Mouse (Mus musculus): ENCODE data around the gene Ssxb2. TPM values are rescaled to one million over a fixed set of nuclear protein-coding genes. Genes with fewer than 3 reads are reported as not detected.
"Not testable (repeated sequence)": the region's sequence is repeated elsewhere in the genome, so short reads cannot be mapped to it uniquely, and the experiment has no call there.

Gene Ssxb2
- not detected in 2 replicates for polyA plus RNA-seq (2016; fragmentation: Nextera tagmentation; extraction: Ambion mirVana)

GRCm38 (mm10) chrX:8461626-8462025, at the start of gene Ssxb2:
Gene Ssxb2, minus strand, starts transcription at chrX:8461726.
- not testable (repeated sequence) for H3K4me1 ChIP-seq; H3K27ac ChIP-seq; DNase-seq (ENCODE audit: extremely low spot score, low spot score); H3K36me3 ChIP-seq (replicated peaks); H3K4me3 ChIP-seq; H3K27me3 ChIP-seq (ENCODE audit: poor library complexity, severe bottlenecking)
- H3K9me3 ChIP-seq = peaks cover 23% of the 10 kb centered on the region
- 73% methylated on average over 2 of the region's 2 CpGs for WGBS

DNA sequence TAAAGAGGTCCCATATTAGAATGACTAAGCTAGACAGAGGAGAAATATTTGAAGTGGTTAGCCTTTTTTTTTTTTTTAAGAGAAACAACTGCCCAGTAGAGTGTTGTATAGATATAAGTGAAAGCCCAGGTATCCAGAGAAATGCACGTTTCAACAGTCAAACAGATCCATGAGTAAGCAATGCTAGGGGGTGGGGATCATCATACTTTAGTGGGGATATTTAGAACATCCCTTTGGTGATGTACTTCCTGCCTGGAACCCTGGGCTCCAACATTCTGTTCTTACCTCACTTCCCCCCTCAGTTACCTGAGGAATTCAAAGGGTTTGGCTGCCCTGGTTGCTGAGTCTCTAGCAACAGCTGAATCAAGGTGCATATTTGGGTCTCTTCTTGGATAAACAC, 48.5 kb downstream of the Ssxb2 start, which contains the start of gene Ssxb1:
Gene Ssxb1 (plus strand): TSS at position 301 of the 400 bp plus-strand sequence.
- not testable (repeated sequence) for H3K27me3 ChIP-seq (ENCODE audit: poor library complexity, severe bottlenecking); H3K4me1 ChIP-seq; H3K27ac ChIP-seq; H3K4me3 ChIP-seq; DNase-seq (ENCODE audit: extremely low spot score, low spot score); H3K36me3 ChIP-seq (replicated peaks)
- peaks cover 10% of the 10 kb centered on the region; the same call in 1 of the 2 replicates for H3K9me3 ChIP-seq
- WGBS = 43% methylated on average over 1 of the region's 1 CpGs

Other genes with a start within 250 kb of the Ssxb2 start
- 47.9 and 48.9 TPM in 2 replicates for gene Ftsj1, start 209.3 kb downstream of the Ssxb2 start, polyA plus RNA-seq (2016; fragmentation: Nextera tagmentation; extraction: Ambion mirVana)
- gene Slc38a5, start 190.6 kb downstream of the Ssxb2 start, polyA plus RNA-seq (2016; fragmentation: Nextera tagmentation; extraction: Ambion mirVana) = 6.0 and 7.5 TPM in 2 replicates
- gene Ssxb10, start 134.3 kb downstream of the Ssxb2 start, polyA plus RNA-seq (2016; fragmentation: Nextera tagmentation; extraction: Ambion mirVana) = not detected in 2 replicates
- not detected in 2 replicates for gene Ssxb9, start 94.7 kb downstream of the Ssxb2 start, polyA plus RNA-seq (2016; fragmentation: Nextera tagmentation; extraction: Ambion mirVana)
- gene Ssxb1, start 48.4 kb downstream of the Ssxb2 start, polyA plus RNA-seq (2016; fragmentation: Nextera tagmentation; extraction: Ambion mirVana) = not detected in 2 replicates
- not detected in 2 replicates for gene Gm14459, start 63.2 kb upstream of the Ssxb2 start, polyA plus RNA-seq (2016; fragmentation: Nextera tagmentation; extraction: Ambion mirVana)
- not detected in 2 replicates for gene Ssxb6, start 86.5 kb upstream of the Ssxb2 start, polyA plus RNA-seq (2016; fragmentation: Nextera tagmentation; extraction: Ambion mirVana)
- not detected in 2 replicates for gene Ssxb3, start 130.1 kb upstream of the Ssxb2 start, polyA plus RNA-seq (2016; fragmentation: Nextera tagmentation; extraction: Ambion mirVana)
- not detected in 2 replicates for gene Ssxb8, start 229.1 kb upstream of the Ssxb2 start, polyA plus RNA-seq (2016; fragmentation: Nextera tagmentation; extraction: Ambion mirVana)